Mouse (Mus musculus) macrophage (primary cell): Measurements from ENCODE around the gene Ptprs. TPM values are rescaled to one million over a fixed set of nuclear protein-coding genes. Genes with fewer than 3 reads are reported as not detected.

Source experiments
- H3K27ac ChIP-seq: fragments of 350-480 bp; formaldehyde crosslinking; 2 replicates; pipeline ENCODE4 v1.9.0; 2021
- H3K36me3 ChIP-seq: fragments of 350-480 bp; formaldehyde crosslinking; 2 replicates; pipeline ENCODE4 v1.9.0; 2021; ENCODE audit errors: inconsistent target
- H3K4me3 ChIP-seq: fragments of 350-480 bp; formaldehyde crosslinking; 2 replicates; pipeline ENCODE4 v1.9.0; 2021; ENCODE audit errors: inconsistent target
- H3K79me2 ChIP-seq: fragments of 350-480 bp; formaldehyde crosslinking; 2 replicates; pipeline ENCODE4 v1.9.0; 2021; ENCODE audit errors: inconsistent target
- WGBS: methylation state at CpG from one replicate; pipeline ENCODE4 v1.1.7; 2026; ENCODE audit warnings: inconsistent platforms; ENCODE audit not compliant: missing documents; 5-methylcytosine and 5-hydroxymethylcytosine counted together
- polyA plus RNA-seq: library from polyadenylated mRNA; stranded (reverse); fragments of 250-400 nt; gene quantifications from 3 replicates; pipeline ENCODE4 v1.2.4, GENCODE M21; 2018; ENCODE audit warnings: inconsistent platforms

Gene Ptprs
- polyA plus RNA-seq, 1 experiment from 2014 or later = 25.1 TPM

- H3K4me3 ChIP-seq = no peak overlapping the region
- peak overlapping the region; percentile 0; the same call in 1 of the 2 replicates for H3K27ac ChIP-seq
- no peaks in the 10 kb centered on the region for H3K79me2 ChIP-seq
- 12% methylated on average over 5 of the region's 5 CpGs for WGBS
- H3K36me3 ChIP-seq = no peaks in the 10 kb centered on the region
Measured at GRCm38 (mm10) chr17:56443341-56443795, 32.9 kb downstream of the Ptprs start.

- 83% methylated on average over 6 of the region's 6 CpGs for WGBS
- no peak overlapping the region for H3K27ac ChIP-seq
Measured at GRCm38 (mm10) chr17:56442316-56442715, 34.0 kb downstream of the Ptprs start.

GRCm38 (mm10) chr17:56439731-56440460, 36.4 kb downstream of the Ptprs start:
- 90% methylated on average over 12 of the region's 15 CpGs for WGBS
- no peaks in the 10 kb centered on the region for H3K79me2 ChIP-seq
- no peak overlapping the region for H3K27ac ChIP-seq
- no peaks in the 10 kb centered on the region for H3K36me3 ChIP-seq
- H3K4me3 ChIP-seq = no peak overlapping the region

More at GRCm38 (mm10) chr17:56442316-56442715, 34.0 kb downstream of the Ptprs start:
- H3K36me3 ChIP-seq = no peaks in the 10 kb centered on the region
- no peak overlapping the region for H3K4me3 ChIP-seq
- H3K79me2 ChIP-seq = no peaks in the 10 kb centered on the region

- Histone ChIP-seq H3K36me3 (no peaks in the 10 kb centered on the region), H3K4me3 (no peak overlapping the region), H3K79me2 (no peaks in the 10 kb centered on the region), H3K27ac (no peak overlapping the region)
- WGBS = 82% methylated on average over 3 of the region's 3 CpGs
Measured at GRCm38 (mm10) chr17:56431582-56431981, 44.7 kb downstream of the Ptprs start.

GRCm38 (mm10) chr17:56427857-56428256, 48.4 kb downstream of the Ptprs start:
- no peaks in the 10 kb centered on the region for H3K36me3 ChIP-seq
- 96% methylated on average over 18 of the region's 28 CpGs for WGBS
- no peak overlapping the region for H3K27ac ChIP-seq
- no peak overlapping the region for H3K4me3 ChIP-seq
- H3K79me2 ChIP-seq = no peaks in the 10 kb centered on the region

- Histone ChIP-seq H3K27ac (no peak overlapping the region), H3K79me2 (no peaks in the 10 kb centered on the region), H3K4me3 (no peak overlapping the region), H3K36me3 (no peaks in the 10 kb centered on the region; the same call in 1 of the 2 replicates)
- WGBS = 48% methylated on average over 3 of the region's 3 CpGs
Measured at GRCm38 (mm10) chr17:56425941-56426340, 50.3 kb downstream of the Ptprs start.

- Histone ChIP-seq H3K36me3 (no peaks in the 10 kb centered on the region; the same call in 1 of the 2 replicates), H3K4me3 (no peak overlapping the region), H3K27ac (no peak overlapping the region), H3K79me2 (no peaks in the 10 kb centered on the region)
- 1% methylated on average over 45 of the region's 47 CpGs for WGBS
Measured at GRCm38 (mm10) chr17:56425584-56425914, 50.7 kb downstream of the Ptprs start.

GRCm38 (mm10) chr17:56424726-56425583, 51.3 kb downstream of the Ptprs start:
- WGBS = 22% methylated on average over 73 of the region's 77 CpGs
- H3K4me3 ChIP-seq = no peak overlapping the region
- H3K79me2 ChIP-seq = no peaks in the 10 kb centered on the region
- H3K36me3 ChIP-seq = no peaks in the 10 kb centered on the region; the same call in 1 of the 2 replicates
- no peak overlapping the region for H3K27ac ChIP-seq

GRCm38 (mm10) chr17:56420022-56420421, 56.3 kb downstream of the Ptprs start:
- Histone ChIP-seq H3K27ac (no peak overlapping the region), H3K79me2 (no peaks in the 10 kb centered on the region), H3K36me3 (no peaks in the 10 kb centered on the region; the same call in 1 of the 2 replicates)

GRCm38 (mm10) chr17:56418304-56418703, 58.0 kb downstream of the Ptprs start:
- no peaks in the 10 kb centered on the region; the same call in 1 of the 2 replicates for H3K36me3 ChIP-seq
- H3K79me2 ChIP-seq = no peaks in the 10 kb centered on the region
- no peak overlapping the region for H3K4me3 ChIP-seq
- 93% methylated on average over 12 of the region's 12 CpGs for WGBS
- H3K27ac ChIP-seq = peak overlapping the region; percentile 21; the same call in 1 of the 2 replicates

More at GRCm38 (mm10) chr17:56420022-56420421, 56.3 kb downstream of the Ptprs start:
- 90% methylated on average over 2 of the region's 2 CpGs for WGBS
- no peak overlapping the region for H3K4me3 ChIP-seq

- no peaks in the 10 kb centered on the region for H3K79me2 ChIP-seq
- no peak overlapping the region for H3K27ac ChIP-seq
- H3K4me3 ChIP-seq = no peak overlapping the region
- no peaks in the 10 kb centered on the region; the same call in 1 of the 2 replicates for H3K36me3 ChIP-seq
- WGBS = 76% methylated on average over 9 of the region's 9 CpGs
Measured at GRCm38 (mm10) chr17:56414785-56415184, 61.5 kb downstream of the Ptprs start.

GRCm38 (mm10) chr17:56413113-56413512, 63.2 kb downstream of the Ptprs start:
- no peak overlapping the region for H3K4me3 ChIP-seq
- no peaks in the 10 kb centered on the region; the same call in 1 of the 2 replicates for H3K36me3 ChIP-seq
- H3K27ac ChIP-seq = no peak overlapping the region
- WGBS = 94% methylated on average over 9 of the region's 13 CpGs
- H3K79me2 ChIP-seq = no peaks in the 10 kb centered on the region

- Histone ChIP-seq H3K27ac (no peak overlapping the region), H3K79me2 (no peaks in the 10 kb centered on the region), H3K36me3 (no peaks in the 10 kb centered on the region; the same call in 1 of the 2 replicates), H3K4me3 (no peak overlapping the region)
- WGBS = 93% methylated on average over 7 of the region's 7 CpGs
Measured at GRCm38 (mm10) chr17:56411437-56411836, 64.8 kb downstream of the Ptprs start.

- no peak overlapping the region for H3K27ac ChIP-seq
- H3K79me2 ChIP-seq = no peaks in the 10 kb centered on the region
- H3K36me3 ChIP-seq = no peaks in the 10 kb centered on the region
- 93% methylated on average over 8 of the region's 8 CpGs for WGBS
- H3K4me3 ChIP-seq = no peak overlapping the region
Measured at GRCm38 (mm10) chr17:56409759-56410158, 66.5 kb downstream of the Ptprs start.
